Mouse (Mus musculus): ENCODE results near the gene Fhl3. TPM values are rescaled to one million over a fixed set of nuclear protein-coding genes. Genes with fewer than 3 reads are reported as not detected.
A peak's percentile ranks its signal among the peaks of the same experiment; 100 is the strongest.

Fhl3 gene
- total and polyA plus RNA-seq, 2 experiments from 2014 or later = 3.1 to 7.1 TPM

- Histone ChIP-seq H3K27ac (no peak overlapping the region), H3K4me2 (ENCODE audit: low read depth, low read length) (peak overlapping the region; percentile 86), H3K4me3 (ENCODE audit: low read length) (peak overlapping the region; percentile 79), H3K9ac (replicated peaks; ENCODE audit: low read length) (peak overlapping the region; percentile 81), H3K36me3 (ENCODE audit: insufficient read depth, low read length) (0 out of 2 replicates have a peak, but pooled peaks cover 3% of the 10 kb centered on the region), H3K27me3 (ENCODE audit: insufficient read depth, low read length) (no peaks in the 10 kb centered on the region), H3K9me3 (ENCODE audit: low read length) (no peaks in the 10 kb centered on the region), H3K4me1 (ENCODE audit: insufficient read depth, low read length) (0 out of 2 replicates have a peak, but pooled peaks cover 5% of the 10 kb centered on the region)
- WGBS = 82% methylated on average over 3 of the region's 3 CpGs
- ATAC-seq (no peak), DNase-seq (ENCODE audit: low spot score) (no peak)
- no peak for TF ChIP-seq CTCF (IDR thresholded peaks at IDR 0.05; ENCODE audit: low read depth)
Observed at GRCm38 (mm10) chr4:124692416-124692861, 8.1 kb upstream of the Fhl3 start.

- H3K27ac ChIP-seq = peak within 1 kb of the TSS; percentile 69; the same call in 1 of the 2 replicates
- DNase-seq (ENCODE audit: low spot score) (peak; percentile 95), ATAC-seq (peak; percentile 98)
- TF ChIP-seq CTCF (IDR thresholded peaks at IDR 0.05; ENCODE audit: low read depth) = no peak
- H3K36me3 ChIP-seq (ENCODE audit: insufficient read depth, low read length) = no peaks in the 10 kb centered on the region
- H3K9ac ChIP-seq (replicated peaks; ENCODE audit: low read length) = peak within 1 kb of the TSS; percentile 81
- no peaks in the 10 kb centered on the region for H3K27me3 ChIP-seq (ENCODE audit: insufficient read depth, low read length)
- no peaks in the 10 kb centered on the region for H3K9me3 ChIP-seq (ENCODE audit: low read length)
- H3K4me1 ChIP-seq (ENCODE audit: insufficient read depth, low read length) = 0 out of 2 replicates have a peak, but pooled peaks cover 5% of the 10 kb centered on the region
- under 1% methylated on average over 43 of the region's 43 CpGs for WGBS
- peak within 1 kb of the TSS; percentile 79 for H3K4me3 ChIP-seq (ENCODE audit: low read length)
- H3K4me2 ChIP-seq (ENCODE audit: low read depth, low read length) = peak within 1 kb of the TSS; percentile 86
Observed at GRCm38 (mm10) chr4:124693135-124693894, 7.2 kb upstream of the Fhl3 start, which contains the start of gene Utp11. Utp11 (minus strand) TSS chr4:124693600.

- no peaks in the 10 kb centered on the region for H3K9me3 ChIP-seq (ENCODE audit: low read length)
- no peaks in the 10 kb centered on the region for H3K27me3 ChIP-seq (ENCODE audit: insufficient read depth, low read length)
- H3K4me2 ChIP-seq (ENCODE audit: low read depth, low read length) = no peak overlapping the region
- no peak for ATAC-seq
- H3K4me3 ChIP-seq (ENCODE audit: low read length) = no peak overlapping the region
- no peak overlapping the region for H3K27ac ChIP-seq
- no peak for TF ChIP-seq CTCF (IDR thresholded peaks at IDR 0.05; ENCODE audit: low read depth)
- H3K36me3 ChIP-seq (ENCODE audit: insufficient read depth, low read length) = no peaks in the 10 kb centered on the region
- no peak overlapping the region for H3K9ac ChIP-seq (replicated peaks; ENCODE audit: low read length)
- H3K4me1 ChIP-seq (ENCODE audit: insufficient read depth, low read length) = 0 out of 2 replicates have a peak, but pooled peaks cover 5% of the 10 kb centered on the region
- no peak for DNase-seq (ENCODE audit: low spot score)
- WGBS = 90% methylated on average over 2 of the region's 2 CpGs
Observed at GRCm38 (mm10) chr4:124694572-124694971, 5.9 kb upstream of the Fhl3 start.

GRCm38 (mm10) chr4:124695786-124696516 lies 4.5 kb upstream of the Fhl3 start:
- Histone ChIP-seq H3K9ac (replicated peaks; ENCODE audit: low read length) (no peak overlapping the region), H3K4me3 (ENCODE audit: low read length) (no peak overlapping the region), H3K4me1 (ENCODE audit: insufficient read depth, low read length) (0 out of 2 replicates have a peak, but pooled peaks cover 6% of the 10 kb centered on the region), H3K36me3 (ENCODE audit: insufficient read depth, low read length) (no peaks in the 10 kb centered on the region), H3K4me2 (ENCODE audit: low read depth, low read length) (no peak overlapping the region), H3K27me3 (ENCODE audit: insufficient read depth, low read length) (no peaks in the 10 kb centered on the region), H3K9me3 (ENCODE audit: low read length) (no peaks in the 10 kb centered on the region), H3K27ac (no peak overlapping the region)
- ATAC-seq (no peak), DNase-seq (ENCODE audit: low spot score) (no peak)
- WGBS = 16% methylated on average over 18 of the region's 18 CpGs
- no peak for TF ChIP-seq CTCF (IDR thresholded peaks at IDR 0.05; ENCODE audit: low read depth)

DNA sequence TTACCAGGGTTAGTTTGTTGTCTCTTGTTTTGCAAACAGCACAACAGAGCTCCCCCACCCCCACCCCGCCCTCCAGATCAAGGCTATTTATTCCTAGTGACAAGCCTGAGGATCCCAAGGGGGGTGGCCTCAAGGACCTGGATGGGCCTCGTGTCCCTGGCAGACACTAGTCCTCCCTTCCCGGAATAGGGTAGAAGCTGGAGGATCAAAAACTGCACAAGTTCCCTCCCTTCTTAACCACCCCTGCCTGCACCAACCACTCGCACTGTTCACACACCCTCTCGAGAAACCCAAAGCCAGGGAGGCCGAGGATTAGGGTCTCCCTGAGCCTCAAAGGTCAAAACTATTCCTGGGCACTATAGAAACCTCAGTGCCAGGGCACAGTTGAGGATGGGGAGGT lies 710 bp upstream of the Fhl3 start:
- 17% methylated on average over 6 of the region's 6 CpGs for WGBS
- Histone ChIP-seq H3K27ac (no peak overlapping the region), H3K9ac (replicated peaks; ENCODE audit: low read length) (no peak overlapping the region)

GRCm38 (mm10) chr4:124701052-124701845 lies 748 bp downstream of the Fhl3 start:
- Histone ChIP-seq H3K9ac (replicated peaks; ENCODE audit: low read length) (peak overlapping the region; percentile 54), H3K4me2 (ENCODE audit: low read depth, low read length) (peak overlapping the region; percentile 97), H3K4me3 (ENCODE audit: low read length) (peak overlapping the region; percentile 65), H3K27me3 (ENCODE audit: insufficient read depth, low read length) (no peaks in the 10 kb centered on the region), H3K36me3 (ENCODE audit: insufficient read depth, low read length) (no peaks in the 10 kb centered on the region), H3K27ac (peak overlapping the region; percentile 54; the same call in 1 of the 2 replicates), H3K9me3 (ENCODE audit: low read length) (no peaks in the 10 kb centered on the region), H3K4me1 (ENCODE audit: insufficient read depth, low read length) (0 out of 2 replicates have a peak, but pooled peaks cover 3% of the 10 kb centered on the region)
- DNase-seq (ENCODE audit: low spot score) (peak; percentile 60), ATAC-seq (peak; percentile 27; the same call in 1 of the 2 replicates)
- no peak for TF ChIP-seq CTCF (IDR thresholded peaks at IDR 0.05; ENCODE audit: low read depth)
- 4% methylated on average over 22 of the region's 22 CpGs for WGBS

More for the DNA sequence above, 710 bp upstream of the Fhl3 start:
- Histone ChIP-seq H3K4me3 (ENCODE audit: low read length) (peak overlapping the region; percentile 65; the same call in 1 of the 2 replicates), H3K27me3 (ENCODE audit: insufficient read depth, low read length) (no peaks in the 10 kb centered on the region), H3K4me1 (ENCODE audit: insufficient read depth, low read length) (0 out of 2 replicates have a peak, but pooled peaks cover 3% of the 10 kb centered on the region), H3K4me2 (ENCODE audit: low read depth, low read length) (peak overlapping the region; percentile 97), H3K9me3 (ENCODE audit: low read length) (no peaks in the 10 kb centered on the region), H3K36me3 (ENCODE audit: insufficient read depth, low read length) (no peaks in the 10 kb centered on the region)
- ATAC-seq (no peak), DNase-seq (ENCODE audit: low spot score) (no peak)
- TF ChIP-seq CTCF (IDR thresholded peaks at IDR 0.05; ENCODE audit: low read depth) = no peak
